Mouse (Mus musculus) stomach, embryonic 14.5 days (tissue): ENCODE data around the gene Nol11. TPM values are rescaled to one million over a fixed set of nuclear protein-coding genes. Genes with fewer than 3 reads are reported as not detected.
"Not testable (repeated sequence)": the region's sequence is repeated elsewhere in the genome, so short reads cannot be mapped to it uniquely, and the experiment has no call there.

Experiments used
- ATAC-seq: fragments of 200-750 bp; cut with Nextera tagmentation; 2 replicates; pipeline ENCODE4 v1.8.0; 2017; ENCODE audit warnings: low read depth, moderate TSS enrichment; ENCODE audit not compliant: insufficient number of reproducible peaks, insufficient read depth, low FRiP score
- H3K27ac ChIP-seq: fragments of 300-500 bp; sonication (generic); 2 replicates; pipeline ENCODE4 v1.5.1; 2014; ENCODE audit warnings: mild to moderate bottlenecking, low read length, moderate library complexity, mixed read lengths
- H3K27me3 ChIP-seq: fragments of 300-500 bp; sonication (generic); 2 replicates; pipeline ENCODE4 v1.6.1; 2014; ENCODE audit warnings: low read length, control low read depth, mixed read lengths; ENCODE audit not compliant: control insufficient read depth, insufficient read depth
- H3K36me3 ChIP-seq: fragments of 300-500 bp; sonication (generic); 2 replicates; pipeline ENCODE4 v1.6.1; 2014; ENCODE audit warnings: mild to moderate bottlenecking, control low read depth, low read length, moderate library complexity, mixed read lengths; ENCODE audit not compliant: control insufficient read depth, insufficient read depth
- H3K4me1 ChIP-seq: fragments of 300-500 bp; sonication (generic); 2 replicates; pipeline ENCODE4 v1.6.1; 2014; ENCODE audit warnings: low read length, control low read depth, mixed read lengths; ENCODE audit not compliant: control insufficient read depth, insufficient read depth
- H3K4me2 ChIP-seq: fragments of 300-500 bp; sonication (generic); replicated peaks from 2 replicates; pipeline ENCODE4 v1.6.1; 2014; ENCODE audit warnings: low read depth, low read length, control low read depth
- H3K4me3 ChIP-seq: fragments of 300-500 bp; sonication (generic); 2 replicates; pipeline ENCODE4 v1.5.1; 2014; ENCODE audit warnings: low read depth, low read length, control low read depth
- H3K9ac ChIP-seq: fragments of 300-500 bp; sonication (generic); replicated peaks from 2 replicates; pipeline ENCODE4 v1.6.1; 2014; ENCODE audit warnings: low read depth, mild to moderate bottlenecking, control low read depth, low read length, moderate library complexity, mixed read lengths
- H3K9me3 ChIP-seq: fragments of 300-500 bp; sonication (generic); 2 replicates; pipeline ENCODE4 v1.6.1; 2016; ENCODE audit warnings: low read depth, low read length, control low read depth; ENCODE audit not compliant: control insufficient read depth
- WGBS: fragments of 180-500 bp; shearing (Covaris S2); extraction: QIAGEN DNeasy Blood & Tissue Kit; methylation state at CpG from one replicate; pipeline ENCODE4 v1.1.7; 2014; 5-methylcytosine and 5-hydroxymethylcytosine counted together
- polyA plus RNA-seq: library from polyadenylated mRNA; unstranded; fragments of >200 nt; fragmentation: Nextera tagmentation; extraction: Ambion mirVana; gene quantifications from 2 replicates; pipeline ENCODE4 v1.2.1, GENCODE M21; 2014

Nol11 gene
- polyA plus RNA-seq, 1 experiment from 2014 or later: 51.7 TPM

DNA sequence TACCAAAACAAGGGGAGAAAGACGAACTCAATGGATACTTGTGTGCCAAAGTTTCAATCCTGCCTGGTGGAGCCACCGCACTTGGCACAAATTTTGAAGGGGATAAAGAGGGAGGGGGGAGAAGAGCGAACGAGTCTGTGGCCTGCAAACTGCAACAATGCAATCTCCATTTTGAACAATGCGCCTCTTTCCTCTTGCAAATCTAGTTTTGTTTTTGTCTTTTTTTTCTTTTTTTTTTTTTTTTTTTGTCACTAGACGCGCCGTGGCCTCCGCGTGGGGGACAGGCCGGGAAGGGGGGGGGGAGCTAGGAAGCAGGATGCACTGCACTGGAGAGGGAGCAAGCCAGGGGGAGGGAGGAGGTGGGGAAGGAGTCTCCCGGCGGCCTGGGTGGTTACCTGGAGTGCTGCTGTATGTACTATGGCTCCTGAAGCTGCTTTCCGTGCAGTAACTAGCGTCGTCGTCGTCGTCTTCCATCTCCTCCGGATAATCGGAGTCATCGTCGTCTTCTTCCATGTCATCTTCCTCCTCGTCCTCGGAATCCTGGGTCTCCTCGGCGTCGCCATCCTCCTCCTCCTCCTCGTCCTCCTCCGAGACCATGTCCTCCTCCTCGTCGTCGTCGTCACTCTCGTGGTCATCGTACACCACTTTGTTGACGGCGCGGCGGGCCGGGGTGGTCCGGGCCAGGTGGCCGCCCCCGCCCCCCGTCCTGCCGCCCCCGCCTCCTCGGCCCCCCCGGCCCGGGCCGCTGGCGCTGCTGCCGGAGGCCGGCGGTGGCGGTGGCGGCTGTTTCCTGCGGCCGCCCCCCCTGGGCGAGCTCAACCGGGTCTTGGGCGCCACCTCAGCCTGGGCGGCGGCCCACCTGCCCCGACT, 58.1 kb downstream of the Nol11 start:
- WGBS: under 1% methylated on average over 54 of the region's 65 CpGs
- peak; percentile 25 for ATAC-seq
- Histone ChIP-seq H3K4me1 (0 out of 2 replicates have a peak, but pooled peaks cover 6% of the 10 kb centered on the region), H3K27me3 (no peaks in the 10 kb centered on the region), H3K27ac (peak overlapping the region; percentile 94), H3K9ac (peak overlapping the region; percentile 98), H3K36me3 (no peaks in the 10 kb centered on the region), H3K4me3 (peak overlapping the region; percentile 78), H3K4me2 (peak overlapping the region; percentile 80), H3K9me3 (no peaks in the 10 kb centered on the region)

DNA sequence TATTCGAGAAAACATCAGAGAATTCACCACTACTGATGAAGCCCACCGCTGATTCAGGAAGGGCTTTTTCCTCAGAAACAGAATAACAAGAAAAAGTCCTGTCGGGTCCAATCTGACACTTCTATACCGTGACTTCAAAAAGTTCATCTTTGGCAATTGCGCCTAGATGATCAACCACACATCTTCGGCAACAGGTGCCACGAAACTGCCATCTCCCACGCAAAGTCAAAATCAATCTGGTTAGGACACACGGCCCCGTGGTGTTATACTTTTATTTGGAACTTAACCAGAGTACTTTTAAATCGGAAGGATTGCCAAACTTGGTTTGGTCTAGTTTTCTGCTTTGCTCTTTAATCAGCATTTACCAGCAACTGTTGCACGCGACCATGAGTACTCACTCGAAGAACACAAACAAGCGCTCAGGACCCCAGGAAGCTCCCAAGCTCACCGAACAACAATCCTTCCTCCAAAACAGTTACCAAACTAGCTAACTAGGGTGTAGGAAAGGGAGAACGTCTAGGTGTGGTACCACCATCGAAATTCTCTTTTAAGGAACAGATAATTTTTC, 58.9 kb downstream of the Nol11 start:
- peak overlapping the region; percentile 80 for H3K4me2 ChIP-seq
- peak overlapping the region; percentile 98 for H3K9ac ChIP-seq
- ATAC-seq: no peak
- under 1% methylated on average over 18 of the region's 18 CpGs for WGBS
- 0 out of 2 replicates have a peak, but pooled peaks cover 6% of the 10 kb centered on the region for H3K4me1 ChIP-seq
- H3K4me3 ChIP-seq: peak overlapping the region; percentile 78
- no peaks in the 10 kb centered on the region for H3K36me3 ChIP-seq
- no peaks in the 10 kb centered on the region for H3K9me3 ChIP-seq
- H3K27ac ChIP-seq: peak overlapping the region; percentile 94; the same call in 1 of the 2 replicates
- no peaks in the 10 kb centered on the region for H3K27me3 ChIP-seq

DNA sequence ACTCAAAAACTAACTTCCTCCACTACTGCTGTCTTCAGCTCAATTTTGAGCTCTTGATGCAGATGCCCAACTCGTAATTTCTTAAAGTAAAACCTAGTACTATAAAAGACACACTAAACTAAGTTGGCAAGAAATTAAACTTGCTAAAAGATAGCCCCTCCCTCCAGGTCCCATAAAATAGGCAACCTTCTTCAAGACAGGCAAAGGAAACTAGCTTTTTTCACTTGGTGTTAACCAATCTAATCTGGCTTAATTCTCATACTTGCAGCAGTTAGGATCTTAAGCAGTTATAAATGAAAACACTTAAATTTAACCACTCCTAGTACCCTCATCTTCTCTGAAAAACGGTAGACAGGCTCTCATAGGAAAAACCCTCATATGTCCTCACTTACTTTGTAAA, 59.5 kb downstream of the Nol11 start:
- Histone ChIP-seq H3K9ac (peak overlapping the region; percentile 98; the same call in 1 of the 2 replicates), H3K27me3 (no peaks in the 10 kb centered on the region), H3K9me3 (no peaks in the 10 kb centered on the region), H3K4me1 (peaks cover 10% of the 10 kb centered on the region; the same call in 1 of the 2 replicates), H3K27ac (no peak overlapping the region), H3K4me3 (peak overlapping the region; percentile 78), H3K4me2 (peak overlapping the region; percentile 80), H3K36me3 (no peaks in the 10 kb centered on the region)
- ATAC-seq: no peak
- whole genome bisulfite sequencing: 11% methylated on average over 2 of the region's 2 CpGs

DNA sequence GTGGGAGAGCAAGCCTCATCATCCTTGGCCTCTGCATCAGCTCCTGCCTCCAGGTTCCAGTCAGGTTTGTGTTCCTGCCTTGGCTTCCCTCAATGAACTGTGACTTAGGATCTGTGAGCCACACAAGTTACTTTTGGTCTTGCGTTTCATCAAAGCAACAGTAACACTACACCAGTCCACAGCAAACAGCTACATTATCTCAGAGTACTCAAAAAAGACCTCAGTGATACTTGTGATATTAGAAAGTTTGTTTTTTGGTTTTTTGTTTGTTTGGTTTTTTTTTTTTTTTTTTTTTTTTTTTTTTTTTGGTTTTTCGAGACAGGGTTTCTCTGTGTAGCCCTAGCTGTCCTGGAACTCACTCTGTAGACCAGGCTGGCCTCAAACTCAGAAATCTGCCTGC, 62.5 kb downstream of the Nol11 start:
- ATAC-seq, H3K9ac ChIP-seq, H3K4me3 ChIP-seq, H3K27me3 ChIP-seq, H3K4me2 ChIP-seq, H3K27ac ChIP-seq, H3K9me3 ChIP-seq, H3K36me3 ChIP-seq: not testable (repeated sequence)
- 92% methylated on average over 1 of the region's 2 CpGs for WGBS
- H3K4me1 ChIP-seq: peaks cover 15% of the 10 kb centered on the region; the same call in 1 of the 2 replicates

DNA sequence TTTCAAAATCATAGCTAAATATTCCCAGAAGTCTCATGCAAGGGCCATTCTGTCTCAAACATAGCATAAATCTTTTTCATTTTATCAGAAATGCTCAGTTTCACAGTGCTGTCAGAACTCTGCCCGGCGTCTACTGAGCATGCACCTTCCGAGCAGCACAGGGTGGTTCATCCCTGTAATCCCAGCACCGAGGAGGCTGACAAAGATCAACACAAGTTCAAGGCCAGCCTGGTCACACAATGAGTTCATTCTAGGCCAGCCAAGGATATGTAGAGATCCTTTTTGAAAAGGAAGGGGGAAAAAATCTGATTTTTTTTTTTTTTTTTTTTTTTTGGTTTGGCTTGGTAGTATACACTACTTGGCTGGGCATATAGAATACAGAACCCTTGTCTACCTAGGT, 64.2 kb downstream of the Nol11 start:
- H3K4me3 ChIP-seq: no peak overlapping the region
- no peak overlapping the region for H3K9ac ChIP-seq
- no peak overlapping the region for H3K27ac ChIP-seq
- H3K4me1 ChIP-seq: peaks cover 15% of the 10 kb centered on the region; the same call in 1 of the 2 replicates
- no peaks in the 10 kb centered on the region for H3K9me3 ChIP-seq
- H3K4me2 ChIP-seq: no peak overlapping the region
- no peaks in the 10 kb centered on the region for H3K27me3 ChIP-seq
- H3K36me3 ChIP-seq: no peaks in the 10 kb centered on the region
- no peak for ATAC-seq
- WGBS: 80% methylated on average over 4 of the region's 4 CpGs

DNA sequence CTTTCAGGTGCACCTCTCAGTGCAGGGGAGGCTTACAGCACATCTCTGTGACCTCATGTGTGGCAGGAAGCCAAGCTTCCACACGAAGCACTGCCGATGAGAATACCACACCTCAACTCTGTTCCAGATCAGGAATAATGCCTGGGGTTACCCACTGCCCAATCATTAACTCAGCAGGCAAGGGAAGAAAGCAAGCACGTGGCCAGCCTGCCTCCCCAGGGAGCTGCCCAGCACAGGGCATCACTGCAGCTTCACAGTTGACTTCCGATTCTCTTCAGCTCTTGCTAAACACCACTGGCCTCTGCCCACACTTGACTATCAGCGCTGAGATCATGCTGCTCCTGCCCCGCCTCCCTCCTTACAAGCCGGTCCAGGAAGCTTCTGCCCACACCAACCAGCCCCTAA, 64.9 kb downstream of the Nol11 start:
- H3K4me1 ChIP-seq: peaks cover 10% of the 10 kb centered on the region; the same call in 1 of the 2 replicates
- H3K36me3 ChIP-seq: no peaks in the 10 kb centered on the region
- peak; percentile 53; the same call in 1 of the 2 replicates for ATAC-seq
- WGBS: 25% methylated on average over 7 of the region's 7 CpGs
- H3K4me3 ChIP-seq: no peak overlapping the region
- 0 out of 2 replicates have a peak overlapping the region, but pooled peaks have one; percentile 2 for H3K4me2 ChIP-seq
- H3K9ac ChIP-seq: no peak overlapping the region
- no peak overlapping the region for H3K27ac ChIP-seq
- no peaks in the 10 kb centered on the region for H3K27me3 ChIP-seq
- H3K9me3 ChIP-seq: no peaks in the 10 kb centered on the region

DNA sequence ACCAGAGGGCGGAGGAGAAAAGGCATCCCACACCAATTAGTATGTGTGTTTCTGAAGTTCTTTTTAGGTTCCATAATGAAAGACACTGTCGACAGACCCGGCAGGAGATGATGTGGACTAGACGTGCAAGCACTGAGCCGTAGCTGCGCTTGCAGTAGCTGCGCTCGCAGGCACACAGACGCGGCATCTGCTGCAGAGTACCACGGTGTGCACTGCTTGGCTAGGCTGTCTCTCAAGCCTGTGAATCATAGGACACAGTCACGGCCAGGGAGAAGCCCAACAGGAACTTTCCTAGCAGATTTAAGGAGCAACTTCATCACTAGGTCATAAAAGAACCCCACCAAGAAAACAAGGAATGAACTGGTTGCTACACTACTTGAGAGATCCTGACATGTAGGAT, 71.4 kb downstream of the Nol11 start:
- Histone ChIP-seq H3K4me1 (peaks cover 14% of the 10 kb centered on the region), H3K9ac (no peak overlapping the region), H3K9me3 (no peaks in the 10 kb centered on the region), H3K27me3 (no peaks in the 10 kb centered on the region), H3K4me2 (no peak overlapping the region), H3K36me3 (no peaks in the 10 kb centered on the region), H3K27ac (no peak overlapping the region), H3K4me3 (no peak overlapping the region)
- no peak for ATAC-seq
- 85% methylated on average over 12 of the region's 12 CpGs for WGBS
